Mouse (Mus musculus) MEL (cell line): ENCODE results near the gene Drc1. TPM values are rescaled to one million over a fixed set of nuclear protein-coding genes. Genes with fewer than 3 reads are reported as not detected.

Experiments
- DNase-seq: peaks from one replicate; pipeline ENCODE4 v3.0.0; 2011; ENCODE audit warnings: low read depth, low spot score
- H3K27ac ChIP-seq: 2 replicates; pipeline ENCODE4 v1.5.1; 2012; ENCODE audit warnings: low read depth, mild to moderate bottlenecking, control low read depth, low read length, moderate library complexity; ENCODE audit not compliant: control insufficient read depth
- H3K27me3 ChIP-seq, 2 experiments: fragments of 150-350 bp in 1 of 2; sonication (generic) in 1 of 2; 2 replicates each; pipeline ENCODE4 v1.6.1; 2012; ENCODE audit warnings: low read length in 2 of 2, mild to moderate bottlenecking in 2 of 2, improper control_type of control experiment in 1 of 2, moderate library complexity in 1 of 2; ENCODE audit not compliant: insufficient read depth in 2 of 2, control insufficient read depth in 1 of 2
- H3K36me3 ChIP-seq, 2 experiments: 2 replicates each; pipeline ENCODE4 v1.6.1; 2012 to 2014; ENCODE audit warnings: low read length in 2 of 2, improper control_type of control experiment in 1 of 2, inconsistent platforms in 1 of 2, mild to moderate bottlenecking in 1 of 2; ENCODE audit not compliant: insufficient read depth in 2 of 2, control insufficient read depth in 1 of 2
- H3K4me1 ChIP-seq, 2 experiments: fragments of 150-350 bp in 1 of 2; sonication (generic) in 1 of 2; 2 replicates each; pipeline ENCODE4 v1.6.1; 2012; ENCODE audit warnings: low read length in 2 of 2, improper control_type of control experiment in 1 of 2, mild to moderate bottlenecking in 1 of 2; ENCODE audit not compliant: insufficient read depth in 2 of 2, control insufficient read depth in 1 of 2
- H3K4me3 ChIP-seq, 2 experiments: fragments of 150-350 bp in 1 of 2; sonication (generic) in 1 of 2; 2 replicates each; pipeline ENCODE4 v1.5.1; 2012; ENCODE audit warnings: low read depth in 2 of 2, low read length in 2 of 2, mild to moderate bottlenecking in 2 of 2, moderate library complexity in 2 of 2, control low read depth in 1 of 2, improper control_type of control experiment in 1 of 2; ENCODE audit not compliant: control insufficient read depth in 1 of 2, insufficient read depth in 1 of 2
- H3K79me2 ChIP-seq: 2 replicates; pipeline ENCODE4 v1.6.1; 2012; ENCODE audit warnings: mild to moderate bottlenecking, low read length, moderate library complexity; ENCODE audit not compliant: control insufficient read depth, poor library complexity, insufficient read depth
- H3K9ac ChIP-seq: 2 replicates; pipeline ENCODE4 v1.6.1; 2012; ENCODE audit warnings: low read depth, mild to moderate bottlenecking, control low read depth, low read length, moderate library complexity; ENCODE audit not compliant: control insufficient read depth, poor library complexity, severe bottlenecking
- H3K9me3 ChIP-seq: fragments of 150-350 bp; sonication (generic); replicated peaks from 2 replicates; pipeline ENCODE4 v1.6.1; 2012; ENCODE audit warnings: mild to moderate bottlenecking, low read length, improper control_type of control experiment, moderate library complexity; ENCODE audit not compliant: insufficient read depth
- CHD1 ChIP-seq: IDR thresholded peaks from 2 replicates; pipeline ENCODE4 v1.6.1; 2012; ENCODE audit warnings: low read depth, mild to moderate bottlenecking, inconsistent platforms, low read length, improper control_type of control experiment
- CTCF ChIP-seq, 3 experiments: IDR thresholded peaks in 2 of 3; conservative IDR thresholded peaks in 1 of 3; 2 replicates each; pipeline ENCODE4 v1.5.1; 2011 to 2012; ENCODE audit warnings: low read length in 3 of 3, low read depth in 2 of 3, mild to moderate bottlenecking in 2 of 3, improper control_type of control experiment in 1 of 3, inconsistent platforms in 1 of 3, mixed read lengths in 1 of 3, moderate library complexity in 1 of 3; ENCODE audit not compliant: control insufficient read depth in 1 of 3, insufficient read depth in 1 of 3, poor library complexity in 1 of 3, severe bottlenecking in 1 of 3
- ELF1 ChIP-seq: IDR thresholded peaks from 2 replicates; pipeline ENCODE4 v1.6.1; 2014; ENCODE audit warnings: low read depth, mild to moderate bottlenecking, inconsistent platforms, low read length, improper control_type of control experiment, moderate library complexity
- ETS1 ChIP-seq: IDR thresholded peaks from 2 replicates; pipeline ENCODE4 v1.6.1; 2012; ENCODE audit warnings: low read depth, mild to moderate bottlenecking, inconsistent platforms, low read length, improper control_type of control experiment, moderate library complexity
- KAT2A ChIP-seq: conservative IDR thresholded peaks from 2 replicates; pipeline ENCODE4 v1.6.1; 2012; ENCODE audit warnings: low read depth, low read length, improper control_type of control experiment, inconsistent platforms
- MAX ChIP-seq: IDR thresholded peaks from 2 replicates; pipeline ENCODE4 v1.6.1; 2011; ENCODE audit warnings: low read length, improper control_type of control experiment
- MAZ ChIP-seq: IDR thresholded peaks from 2 replicates; pipeline ENCODE4 v1.6.1; 2012; ENCODE audit warnings: low read depth, mild to moderate bottlenecking, inconsistent platforms, low read length, improper control_type of control experiment
- MEF2A ChIP-seq: IDR thresholded peaks from 2 replicates; pipeline ENCODE4 v1.6.1; 2014; ENCODE audit warnings: low read depth, mild to moderate bottlenecking, inconsistent platforms, low read length, improper control_type of control experiment; ENCODE audit not compliant: poor library complexity, insufficient replicate concordance, severe bottlenecking; ENCODE audit errors: extremely low read depth
- MXI1 ChIP-seq: IDR thresholded peaks from 2 replicates; pipeline ENCODE4 v1.6.1; 2011; ENCODE audit warnings: mild to moderate bottlenecking, low read depth, low read length, improper control_type of control experiment
- MYB ChIP-seq: IDR thresholded peaks from 2 replicates; pipeline ENCODE4 v1.6.1; 2011; ENCODE audit warnings: mild to moderate bottlenecking, low read depth, low read length, improper control_type of control experiment
- POLR2A ChIP-seq, 2 experiments: IDR thresholded peaks; 2 replicates each; pipeline ENCODE4 v1.6.1; 2011 to 2012; ENCODE audit warnings: low read length in 2 of 2, mild to moderate bottlenecking in 2 of 2, control low read depth in 1 of 2, improper control_type of control experiment in 1 of 2, low read depth in 1 of 2, moderate library complexity in 1 of 2; ENCODE audit not compliant: control insufficient read depth in 1 of 2, insufficient read depth in 1 of 2, poor library complexity in 1 of 2
- POLR2AphosphoS2 ChIP-seq: IDR thresholded peaks from 2 replicates; pipeline ENCODE4 v1.6.1; 2011; ENCODE audit warnings: low read length, improper control_type of control experiment
- POLR2AphosphoS5 ChIP-seq: IDR thresholded peaks from 2 replicates; pipeline ENCODE4 v1.6.1; 2012; ENCODE audit warnings: low read depth, borderline replicate concordance, mild to moderate bottlenecking, inconsistent platforms, low read length, moderate library complexity, mixed read lengths
- RCOR1 ChIP-seq: IDR thresholded peaks from 2 replicates; pipeline ENCODE4 v1.6.1; 2012; ENCODE audit warnings: low read depth, mild to moderate bottlenecking, inconsistent platforms, low read length, improper control_type of control experiment
- SIN3A ChIP-seq: IDR thresholded peaks from 2 replicates; pipeline ENCODE4 v1.6.1; 2012; ENCODE audit warnings: low read length, improper control_type of control experiment, inconsistent platforms
- SMC3 ChIP-seq: IDR thresholded peaks from 2 replicates; pipeline ENCODE4 v1.6.1; 2011; ENCODE audit warnings: low read depth, low read length, improper control_type of control experiment
- TAL1 ChIP-seq: IDR thresholded peaks from 2 replicates; pipeline ENCODE4 v1.6.1; 2012; ENCODE audit warnings: mild to moderate bottlenecking, inconsistent platforms, low read length, moderate library complexity, mixed read lengths
- USF2 ChIP-seq, 2 experiments: IDR thresholded peaks; 2 replicates each; pipeline ENCODE4 v1.6.1; 2011 to 2012; ENCODE audit warnings: improper control_type of control experiment in 2 of 2, low read length in 2 of 2, borderline replicate concordance in 1 of 2, inconsistent platforms in 1 of 2, low read depth in 1 of 2, mild to moderate bottlenecking in 1 of 2; ENCODE audit not compliant: insufficient read depth in 1 of 2
- ZNF384 ChIP-seq: IDR thresholded peaks from 2 replicates; pipeline ENCODE4 v1.6.1; 2012; ENCODE audit warnings: low read depth, mild to moderate bottlenecking, inconsistent platforms, low read length, improper control_type of control experiment
- polyA plus RNA-seq, 2 experiments: library from polyadenylated mRNA; stranded (reverse) in 1 of 2; unstranded in 1 of 2; fragments of >175 nt in 1 of 2; fragments of >200 nt in 1 of 2; gene quantifications; 2 replicates each; pipeline versions ENCODE4 v1.2.1 to v1.2.4; 2012; ENCODE audit warnings: low replicate concordance in 2 of 2, low read depth in 1 of 2; ENCODE audit not compliant: insufficient read length in 2 of 2, insufficient read depth in 1 of 2, missing spikeins in 1 of 2
- total RNA-seq: library from RNA; depleted of rRNA; stranded (reverse); fragments of 300-350 nt; gene quantifications from 2 replicates; pipeline ENCODE4 v1.2.3, GENCODE M21; 2012

The Drc1 gene
- total and polyA plus RNA-seq, 3 experiments, result not detected

GRCm38 (mm10) chr5:30400521-30400920 is 119.3 kb downstream of the Drc1 start:
- no peak for DNase-seq
- H3K9me3 ChIP-seq, result no peaks in the 10 kb centered on the region
- no peak overlapping the region for H3K27ac ChIP-seq
- no peaks in the 10 kb centered on the region for H3K36me3 ChIP-seq
- peaks cover 11 to 26% of the 10 kb centered on the region in 2 experiments for H3K27me3 ChIP-seq
- no peak overlapping the region for H3K4me3 ChIP-seq
- no peak overlapping the region for H3K9ac ChIP-seq
- no peaks in the 10 kb centered on the region for H3K79me2 ChIP-seq
- TF ChIP-seq ZNF384, result no peak
- no peak for TF ChIP-seq MYB
- TF ChIP-seq CTCF (IDR thresholded peaks at IDR 0.05 in 2 of 3, conservative IDR thresholded peaks at IDR 0.05 in 1 of 3; ENCODE audit: control insufficient read depth in 1 of 3, insufficient read depth in 1 of 3, low read depth in 2 of 3, low read length in 3 of 3, poor library complexity in 1 of 3, severe bottlenecking in 1 of 3), result no peak
- no peaks in the 10 kb centered on the region for H3K4me1 ChIP-seq

- TF ChIP-seq CHD1 (no peak), SIN3A (no peak), USF2 (IDR thresholded peaks at IDR 0.05; ENCODE audit: borderline replicate concordance in 1 of 2, insufficient read depth in 1 of 2, low read depth in 1 of 2, low read length in 2 of 2) (no peak), KAT2A (no peak), MAZ (no peak), SMC3 (no peak), RCOR1 (no peak), MEF2A (no peak), MXI1 (no peak), TAL1 (no peak), ELF1 (no peak), ETS1 (no peak), POLR2AphosphoS5 (no peak), MAX (no peak), POLR2A (IDR thresholded peaks at IDR 0.05; ENCODE audit: control insufficient read depth in 1 of 2, insufficient read depth in 1 of 2, low read depth in 1 of 2, low read length in 2 of 2, poor library complexity in 1 of 2) (no peak), POLR2AphosphoS2 (no peak)
- H3K36me3 ChIP-seq, result no peaks in the 10 kb centered on the region
- H3K27ac ChIP-seq, result no peak overlapping the region
- H3K79me2 ChIP-seq, result no peaks in the 10 kb centered on the region
- no peaks in the 10 kb centered on the region for H3K9me3 ChIP-seq
- H3K4me1 ChIP-seq, result no peaks in the 10 kb centered on the region
- H3K9ac ChIP-seq, result no peak overlapping the region
- H3K4me3 ChIP-seq, result no peak overlapping the region
- H3K27me3 ChIP-seq, result peaks cover 11 to 28% of the 10 kb centered on the region in 2 experiments
- DNase-seq, result no peak
Observed at GRCm38 (mm10) chr5:30401165-30401564, 120.0 kb downstream of the Drc1 start.
